ENCODE assay signal across 14 mouse cellular contexts in genomic region chr19:56297264-56297663, GRCm38 (mm10).
"Had no signal": no experiment of that assay in that cellular context is flagged by ENCODE, and none has a peak within 500 bp of the region (broad histone marks: within the 10 kb centered on the region; RNA-seq: fewer than 3 reads in every experiment).

No protein-coding gene starts in this region.

- DNase-seq: gastrocnemius, postnatal 14 days; gastrocnemius, postnatal 36 days; heart, adult 11 months; heart, adult 2 months; heart, postnatal 14 days; heart, postnatal 36 days; kidney, adult 11 months; kidney, adult 9 months; kidney, postnatal 14 days; kidney, postnatal 36 days; layer of hippocampus, adult 9-11 months; layer of hippocampus, postnatal 36 days; liver; liver, embryonic 13.5 days had no signal
